Mouse (Mus musculus) CH12.LX (cell line): ENCODE measurements around the gene Cops4. TPM values are rescaled to one million over a fixed set of nuclear protein-coding genes. Genes with fewer than 3 reads are reported as not detected.

Experiments used
- DNase-seq: peaks from one replicate; pipeline ENCODE4 v3.0.0-alpha.2; 2013; ENCODE audit errors: extremely low read depth
- H3K27ac ChIP-seq: 2 replicates; pipeline ENCODE4 v1.5.1; 2012; ENCODE audit warnings: low read depth, mild to moderate bottlenecking, control low read depth, moderate library complexity; ENCODE audit not compliant: insufficient read depth
- H3K27me3 ChIP-seq: replicated peaks from 2 replicates; pipeline ENCODE3; 2012; ENCODE audit warnings: inconsistent platforms
- H3K36me3 ChIP-seq, 2 experiments: replicated peaks in 1 of 2; 2 replicates each; pipeline versions ENCODE3 to v1.6.1; 2012; ENCODE audit warnings: inconsistent platforms in 1 of 2, low read length in 1 of 2, mild to moderate bottlenecking in 1 of 2, mixed read lengths in 1 of 2, moderate library complexity in 1 of 2; ENCODE audit not compliant: control insufficient read depth in 1 of 2, insufficient read depth in 1 of 2
- H3K4me1 ChIP-seq, 2 experiments: 2 replicates each; pipeline ENCODE4 v1.6.1; 2012; ENCODE audit warnings: inconsistent platforms in 1 of 2, moderate library complexity in 1 of 2; ENCODE audit not compliant: insufficient read depth in 2 of 2, control insufficient read depth in 1 of 2
- H3K4me2 ChIP-seq: 2 replicates; pipeline ENCODE4 v1.6.1; 2012; ENCODE audit warnings: low read depth, mild to moderate bottlenecking, control low read depth; ENCODE audit not compliant: poor library complexity, insufficient read depth, severe bottlenecking
- H3K4me3 ChIP-seq, 3 experiments: fragments of 150-350 bp in 1 of 3; sonication (generic) in 1 of 3; replicated peaks in 1 of 3; 2 replicates each; pipeline versions ENCODE3 to v1.5.1; 2011 to 2012; ENCODE audit warnings: low read depth in 2 of 3, low read length in 2 of 3, mild to moderate bottlenecking in 2 of 3, moderate library complexity in 2 of 3, control low read depth in 1 of 3, improper control_type of control experiment in 1 of 3, inconsistent platforms in 1 of 3, mixed read lengths in 1 of 3; ENCODE audit not compliant: poor library complexity in 1 of 3
- H3K79me2 ChIP-seq: replicated peaks from 2 replicates; pipeline ENCODE4 v1.6.1; 2012; ENCODE audit warnings: mild to moderate bottlenecking, moderate library complexity; ENCODE audit not compliant: control insufficient read depth, poor library complexity, insufficient read depth, severe bottlenecking; ENCODE audit errors: extremely low read depth
- H3K9ac ChIP-seq: 2 replicates; pipeline ENCODE4 v1.6.1; 2012; ENCODE audit warnings: low read depth, mild to moderate bottlenecking, control low read depth, moderate library complexity; ENCODE audit not compliant: insufficient read depth
- H3K9me3 ChIP-seq: replicated peaks from 2 replicates; pipeline ENCODE3; 2012; ENCODE audit warnings: low read length, inconsistent platforms, mixed read lengths
- CHD1 ChIP-seq: IDR thresholded peaks from 2 replicates; pipeline ENCODE4 v1.6.1; 2012; ENCODE audit warnings: low read depth, low read length, improper control_type of control experiment, inconsistent platforms
- CHD2 ChIP-seq: IDR thresholded peaks from 2 replicates; pipeline ENCODE4 v1.6.1; 2011; ENCODE audit warnings: low read length, improper control_type of control experiment
- CTCF ChIP-seq, 2 experiments: IDR thresholded peaks in 1 of 2; conservative IDR thresholded peaks in 1 of 2; 2 replicates each; pipeline ENCODE4 v1.5.1; 2011 to 2012; ENCODE audit warnings: low read depth in 2 of 2, low read length in 2 of 2, improper control_type of control experiment in 1 of 2, inconsistent platforms in 1 of 2, mild to moderate bottlenecking in 1 of 2, moderate library complexity in 1 of 2
- IRF4 ChIP-seq: IDR thresholded peaks from 2 replicates; pipeline ENCODE4 v1.6.1; 2014; ENCODE audit warnings: low read depth, mild to moderate bottlenecking, inconsistent platforms, low read length, improper control_type of control experiment
- JUND ChIP-seq: conservative IDR thresholded peaks from 2 replicates; pipeline ENCODE4 v1.6.1; 2011; ENCODE audit warnings: low read depth, low read length, improper control_type of control experiment
- MEF2A ChIP-seq: IDR thresholded peaks from 2 replicates; pipeline ENCODE4 v1.6.1; 2014; ENCODE audit warnings: low read depth, mild to moderate bottlenecking, inconsistent platforms, low read length, improper control_type of control experiment, borderline replicate concordance
- MYC ChIP-seq: IDR thresholded peaks from 2 replicates; pipeline ENCODE4 v1.6.1; 2011; ENCODE audit warnings: low read depth, mild to moderate bottlenecking, improper control_type of control experiment, low read length
- PAX5 ChIP-seq: IDR thresholded peaks from 2 replicates; pipeline ENCODE4 v1.6.1; 2012; ENCODE audit warnings: low read length, inconsistent platforms, mixed read lengths
- POLR2A ChIP-seq: IDR thresholded peaks from 2 replicates; pipeline ENCODE4 v1.6.1; 2011; ENCODE audit warnings: low read depth, mild to moderate bottlenecking, improper control_type of control experiment, low read length
- RAD21 ChIP-seq: IDR thresholded peaks from 2 replicates; pipeline ENCODE4 v1.6.1; 2011; ENCODE audit warnings: low read depth, mild to moderate bottlenecking, low read length, improper control_type of control experiment, moderate library complexity
- RCOR1 ChIP-seq: conservative IDR thresholded peaks from 2 replicates; pipeline ENCODE4 v1.6.1; 2012; ENCODE audit warnings: low read depth, mild to moderate bottlenecking, inconsistent platforms, low read length, improper control_type of control experiment
- SMC3 ChIP-seq: IDR thresholded peaks from 2 replicates; pipeline ENCODE4 v1.6.1; 2011; ENCODE audit warnings: low read depth, low read length, improper control_type of control experiment
- ZKSCAN1 ChIP-seq: IDR thresholded peaks from 2 replicates; pipeline ENCODE4 v1.6.1; 2012; ENCODE audit warnings: low read depth, inconsistent platforms, low read length, improper control_type of control experiment, borderline replicate concordance
- ZMIZ1 ChIP-seq: IDR thresholded peaks from 2 replicates; pipeline ENCODE4 v1.6.1; 2012; ENCODE audit warnings: low read depth, mild to moderate bottlenecking, inconsistent platforms, low read length, improper control_type of control experiment
- ZNF384 ChIP-seq: IDR thresholded peaks from 2 replicates; pipeline ENCODE4 v1.6.1; 2012; ENCODE audit warnings: low read depth, low read length, improper control_type of control experiment, inconsistent platforms
- dilution Hi-C: fragments of 300-500 bp; cut with MboI; formaldehyde crosslinking; loops from 2 replicates; pipeline ENCODE4 v1.14.3; 2020; ENCODE audit warnings: low sequenced_read_pairs; ENCODE audit not compliant: extremely low pct_unique_long_range_greater_than_20kb, extremely low pct_ligation_motif_present
- in situ Hi-C: fragments of 300-500 bp; cut with MboI; formaldehyde crosslinking; loops from 3 replicates; pipeline ENCODE4 v1.14.3; 2019; ENCODE audit warnings: low sequenced_read_pairs, low pct_ligation_motif_present, low pct_unique_long_range_greater_than_20kb, mixed read lengths
- polyA plus RNA-seq: library from polyadenylated mRNA; unstranded; fragments of >175 nt; gene quantifications from 2 replicates; pipeline ENCODE4 v1.2.1, GENCODE M21; 2012; ENCODE audit warnings: low read depth; ENCODE audit not compliant: insufficient read length
- total RNA-seq, 2 experiments: library from RNA; depleted of rRNA; stranded (reverse); fragments of 300-350 nt in 1 of 2; fragments of >200 nt in 1 of 2; gene quantifications; 2 replicates each; pipeline ENCODE4 v1.2.3; 2012 to 2014

The Cops4 gene
- total and polyA plus RNA-seq, 3 experiments, result 122 to 264 (median 133) TPM

GRCm38 (mm10) chr5:100509247-100509646 lies 8.9 kb upstream of the Cops4 start:
- peaks cover 24 to 34% of the 10 kb centered on the region in 2 experiments for H3K4me1 ChIP-seq
- H3K4me2 ChIP-seq, result no peak overlapping the region
- no peak for DNase-seq
- no peaks in the 10 kb centered on the region for H3K9me3 ChIP-seq
- H3K27me3 ChIP-seq, result no peaks in the 10 kb centered on the region
- TF ChIP-seq PAX5 (no peak), JUND (no peak), MEF2A (no peak)
- no peak overlapping the region for H3K27ac ChIP-seq
- no peaks in the 10 kb centered on the region for H3K36me3 ChIP-seq
- H3K79me2 ChIP-seq, result no peaks in the 10 kb centered on the region
- dilution Hi-C loops, result no loop called here
- in situ Hi-C loops, result no loop called here
- H3K4me3 ChIP-seq, result no peak overlapping the region
- H3K9ac ChIP-seq, result no peak overlapping the region

GRCm38 (mm10) chr5:100512576-100512975 lies 5.5 kb upstream of the Cops4 start:
- Histone ChIP-seq H3K9ac (no peak overlapping the region), H3K4me3 (no peak overlapping the region), H3K79me2 (no peaks in the 10 kb centered on the region), H3K27me3 (no peaks in the 10 kb centered on the region), H3K4me2 (no peak overlapping the region), H3K4me1 (peaks cover 12 to 17% of the 10 kb centered on the region in 2 experiments; a peak in 3 of 4 replicates), H3K9me3 (no peaks in the 10 kb centered on the region), H3K27ac (no peak overlapping the region), H3K36me3 (no peaks in the 10 kb centered on the region)
- dilution Hi-C loops (no loop called here), in situ Hi-C loops (no loop called here)
- TF ChIP-seq ZNF384 (peak; percentile 39; the same call in 1 of the 2 replicates), ZMIZ1 (no peak), SMC3 (peak; percentile 31; the same call in 1 of the 2 replicates), MYC (0 out of 2 replicates have a peak, but pooled peaks have one; percentile 27), CTCF (conservative IDR thresholded peaks at IDR 0.05 in 1 of 2, IDR thresholded peaks at IDR 0.05 in 1 of 2; ENCODE audit: low read depth in 2 of 2, low read length in 2 of 2) (peak in 1 of 2 experiments; percentile 48; a peak in 2 of 4 replicates), ZKSCAN1 (no peak), CHD2 (no peak), RAD21 (peak; percentile 28), RCOR1 (no peak), IRF4 (no peak)
- no peak for DNase-seq

- no peak for DNase-seq
- H3K27me3 ChIP-seq, result no peaks in the 10 kb centered on the region
- peaks cover 4 to 51% of the 10 kb centered on the region in 2 experiments; a peak in 2 of 4 replicates for H3K4me1 ChIP-seq
- no peak overlapping the region for H3K27ac ChIP-seq
- peaks cover 0 to 15% of the 10 kb centered on the region in 2 experiments for H3K36me3 ChIP-seq
- H3K79me2 ChIP-seq, result peaks cover 52% of the 10 kb centered on the region
- dilution Hi-C loops (no loop called here), in situ Hi-C loops (no loop called here)
- peak overlapping the region; percentile 60 for H3K9ac ChIP-seq
- TF ChIP-seq POLR2A, result no peak
- 0 out of 2 replicates have a peak, but pooled peaks have one; percentile 61 for TF ChIP-seq CHD1
- H3K4me3 ChIP-seq, result peak overlapping the region; percentile 64 to 83 (median 81)
- H3K4me2 ChIP-seq, result peak overlapping the region; percentile 94
- H3K9me3 ChIP-seq, result no peaks in the 10 kb centered on the region
Measured at GRCm38 (mm10) chr5:100519027-100519411, 910 bp downstream of the Cops4 start.
